Mouse (Mus musculus): Measurements from ENCODE around the gene Tsg101.

DNA sequence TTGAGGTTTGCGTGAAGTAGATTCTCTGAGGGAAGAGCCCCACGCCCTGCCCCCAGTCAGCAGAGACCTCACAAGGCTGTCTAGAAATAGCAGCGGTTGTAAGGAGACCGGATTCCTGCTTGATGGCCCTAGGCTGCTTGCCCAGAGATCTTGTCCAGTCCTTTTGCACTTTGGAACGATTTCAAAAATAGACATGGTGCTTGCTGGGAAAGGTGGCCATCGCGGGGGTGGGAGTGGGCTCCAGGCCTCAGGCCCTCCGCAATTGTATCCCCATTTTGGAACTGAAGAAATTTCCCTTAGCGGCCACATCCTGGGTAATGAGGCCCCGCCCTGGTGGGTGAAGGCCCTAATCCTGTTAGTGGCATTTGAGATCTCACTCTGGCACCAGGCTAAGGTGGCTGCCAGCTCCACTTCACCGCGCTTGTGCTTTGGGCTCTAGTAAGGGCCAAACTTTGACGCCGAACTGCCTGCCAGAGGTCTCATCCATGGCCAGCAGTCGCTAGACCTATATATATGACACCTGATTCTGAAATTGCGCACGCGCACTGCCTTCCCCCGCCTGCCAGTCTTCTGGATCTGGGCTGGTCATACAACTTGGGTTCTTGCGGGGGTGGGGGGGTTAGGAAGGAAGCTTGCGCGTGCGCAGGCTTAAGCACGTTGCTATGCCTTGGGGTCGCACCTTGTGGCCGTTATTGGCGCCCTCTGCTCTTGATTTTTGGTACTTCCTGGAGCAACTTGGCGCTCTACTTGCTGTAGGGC is 73.1 kb downstream of the Tsg101 start:
- TF ChIP-seq TCF3 (IDR thresholded peaks at IDR 0.05; ENCODE audit: insufficient read length, low read depth) (no peak), TCF12 (IDR thresholded peaks at IDR 0.05; ENCODE audit: insufficient read depth, poor library complexity, severe bottlenecking) (no peak), POLR2A (IDR thresholded peaks at IDR 0.05; ENCODE audit: insufficient read length, low read depth) (peak; percentile 39)
